7 mouse cellular contexts compared by ENCODE assay signal in the genomic region with DNA sequence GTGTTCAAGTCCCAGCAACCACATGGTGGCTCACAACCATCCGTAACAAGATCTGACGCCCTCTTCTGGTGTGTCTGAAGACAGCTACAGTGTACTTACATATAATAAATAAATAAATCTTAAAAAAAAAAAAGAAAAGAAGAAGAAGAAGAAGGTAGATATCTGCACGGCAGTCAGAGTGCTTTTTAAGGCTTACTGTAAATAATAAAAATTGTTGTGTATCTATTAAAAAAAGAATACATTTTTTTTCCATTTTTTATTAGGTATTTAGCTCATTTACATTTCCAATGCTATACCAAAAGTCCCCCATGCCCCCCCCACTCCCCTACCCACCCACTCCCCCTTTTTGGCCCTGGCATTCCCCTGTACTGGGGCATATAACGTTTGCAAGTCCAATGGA.
DNase-seq lines count a peak whose midpoint lies in the region; ATAC-seq and TF ChIP-seq lines count a peak whose summit lies in the region.
"Not testable (repeated sequence)": the region's sequence is repeated elsewhere in the genome, so short reads cannot be mapped to it uniquely, and the experiment has no call there.

No protein-coding gene starts in this region.

- TF ChIP-seq EP300 in MEL (IDR thresholded peaks at IDR 0.05; ENCODE audit: low read depth in 1 of 2, low read length in 2 of 2); heart, postnatal 0 days (IDR thresholded peaks at IDR 0.05; ENCODE audit: low read depth): not testable (repeated sequence)

- H3K27me3 ChIP-seq in MEL (ENCODE audit: control insufficient read depth in 1 of 2, insufficient read depth in 2 of 2, low read length in 2 of 2); heart, postnatal 0 days (ENCODE audit: control insufficient read depth, insufficient read depth, low read length); liver, adult 2 months (ENCODE audit: control insufficient read depth, insufficient read depth, low read length): not testable (repeated sequence)

- TF ChIP-seq RAD21 in MEL (IDR thresholded peaks at IDR 0.05; ENCODE audit: low read depth, low read length) = not testable (repeated sequence)

- H3K4me2 ChIP-seq in heart, postnatal 0 days (ENCODE audit: low read depth, low read length) = not testable (repeated sequence)

- not testable (repeated sequence) for H3K4me1 ChIP-seq in MEL (ENCODE audit: control insufficient read depth in 1 of 2, insufficient read depth in 2 of 2, low read length in 2 of 2); liver, adult 2 months (ENCODE audit: control insufficient read depth, insufficient read depth, low read length)
- peaks cover 16% of the 10 kb centered on the region for H3K4me1 ChIP-seq in heart, postnatal 0 days (ENCODE audit: control insufficient read depth, insufficient read depth)

- not testable (repeated sequence) for H3K27ac ChIP-seq in MEL (ENCODE audit: control insufficient read depth, low read depth, low read length); heart, postnatal 0 days (ENCODE audit: low read depth); liver, adult 2 months (replicated peaks; ENCODE audit: insufficient read depth, low read depth, low read length)

- not testable (repeated sequence) for H3K4me3 ChIP-seq in MEL (ENCODE audit: control insufficient read depth in 1 of 2, insufficient read depth in 1 of 2, low read depth in 2 of 2, low read length in 2 of 2); heart, postnatal 0 days (ENCODE audit: low read depth, low read length); liver, adult 2 months (ENCODE audit: insufficient read depth, low read depth, low read length)

- not testable (repeated sequence) for TF ChIP-seq CTCF in MEL (IDR thresholded peaks at IDR 0.05 in 2 of 3, conservative IDR thresholded peaks at IDR 0.05 in 1 of 3; ENCODE audit: control insufficient read depth in 1 of 3, insufficient read depth in 1 of 3, low read depth in 2 of 3, low read length in 3 of 3, poor library complexity in 1 of 3, severe bottlenecking in 1 of 3); heart, postnatal 0 days (IDR thresholded peaks at IDR 0.05; ENCODE audit: low read depth); liver, adult 2 months (IDR thresholded peaks at IDR 0.05; ENCODE audit: low read depth, low read length)

- H3K36me3 ChIP-seq in MEL (ENCODE audit: control insufficient read depth in 1 of 2, insufficient read depth in 2 of 2, low read length in 2 of 2); heart, postnatal 0 days (replicated peaks; ENCODE audit: control insufficient read depth, insufficient read depth, low read length); liver, adult 2 months (ENCODE audit: control insufficient read depth, insufficient read depth, low read length): not testable (repeated sequence)

- 93% methylated on average over 2 of the region's 4 CpGs for WGBS in heart, postnatal 0 days
- WGBS in liver, adult 2 months = 92% methylated on average over 4 of the region's 4 CpGs

- DNase-seq in CD4-positive, CD25-positive, alpha-beta regulatory T cell, adult 2 months (ENCODE audit: low read depth, low spot score) = peak; percentile 33
- DNase-seq in MEL (ENCODE audit: low read depth, low spot score) (peak; percentile 100), ZHBTc4 (ENCODE audit: low read depth, low spot score) (peak; percentile 43)
- peak; percentile 90 for DNase-seq in c-Kit-positive CD71-positive TER-119-positive erythroid progenitor cells, embryonic 14.5 days (ENCODE audit: low spot score)
- DNase-seq in heart, postnatal 0 days (ENCODE audit: low spot score) = peak; percentile 41
- DNase-seq in liver, adult 2 months (ENCODE audit: extremely low read depth, low read depth, low spot score) = peak; percentile 62
- DNase-seq in skeletal muscle tissue, adult 2 months (ENCODE audit: low read depth, low spot score) = peak; percentile 18

- not testable (repeated sequence) for ATAC-seq in heart, postnatal 0 days (ENCODE audit: insufficient read depth, low read depth)

- H3K9me3 ChIP-seq in MEL (replicated peaks; ENCODE audit: insufficient read depth, low read length); heart, postnatal 0 days (replicated peaks; ENCODE audit: control insufficient read depth, low read length): not testable (repeated sequence)

- H3K79me2 ChIP-seq in MEL (ENCODE audit: control insufficient read depth, insufficient read depth, low read length, poor library complexity); liver, adult 2 months (ENCODE audit: control insufficient read depth, insufficient read depth, low read length): not testable (repeated sequence)

- H3K9ac ChIP-seq in MEL (ENCODE audit: control insufficient read depth, low read depth, low read length, poor library complexity, severe bottlenecking); heart, postnatal 0 days (replicated peaks; ENCODE audit: low read depth, low read length); liver, adult 2 months (ENCODE audit: low read depth, low read length): not testable (repeated sequence)

- not testable (repeated sequence) for TF ChIP-seq POLR2A in MEL (IDR thresholded peaks at IDR 0.05; ENCODE audit: control insufficient read depth in 1 of 2, insufficient read depth in 1 of 2, low read depth in 1 of 2, low read length in 2 of 2, poor library complexity in 1 of 2); liver, adult 2 months (IDR thresholded peaks at IDR 0.05; ENCODE audit: extremely low read depth, insufficient read depth, low read length)

Comparison
In these comparisons a context has a peak if more than half of its experiments do, and no peak if none do; other contexts are left out.
1. DNase-seq: peak in every context shown above with its lines; median percentile 100 in MEL; 90 in c-Kit-positive CD71-positive TER-119-positive erythroid progenitor cells, embryonic 14.5 days; 62 in liver, adult 2 months; 43 in ZHBTc4; 41 in heart, postnatal 0 days; 33 in CD4-positive, CD25-positive, alpha-beta regulatory T cell, adult 2 months; 18 in skeletal muscle tissue, adult 2 months.